Mouse (Mus musculus) forebrain, embryonic 16.5 days (tissue): Measurements from ENCODE around the gene Zmym4. TPM values are rescaled to one million over a fixed set of nuclear protein-coding genes. Genes with fewer than 3 reads are reported as not detected.

Source experiments
- ATAC-seq: fragments of 200-750 bp; cut with Nextera tagmentation; 2 replicates; pipeline ENCODE4 v1.8.0; 2017; ENCODE audit warnings: mild to moderate bottlenecking, moderate library complexity
- H3K27ac ChIP-seq: fragments of 300-500 bp; sonication (generic); 2 replicates; pipeline ENCODE4 v1.5.1; 2014; ENCODE audit warnings: low read length, control low read depth
- H3K27me3 ChIP-seq: fragments of 300-500 bp; sonication (generic); replicated peaks from 2 replicates; pipeline ENCODE4 v1.6.1; 2014; ENCODE audit warnings: low read length; ENCODE audit not compliant: control insufficient read depth, insufficient read depth
- H3K36me3 ChIP-seq: fragments of 300-500 bp; sonication (generic); 2 replicates; pipeline ENCODE4 v1.6.1; 2014; ENCODE audit not compliant: control insufficient read depth, insufficient read depth
- H3K4me1 ChIP-seq: fragments of 300-500 bp; sonication (generic); replicated peaks from 2 replicates; pipeline ENCODE4 v1.6.1; 2014; ENCODE audit warnings: low read length; ENCODE audit not compliant: control insufficient read depth, insufficient read depth
- H3K4me2 ChIP-seq: fragments of 300-500 bp; sonication (generic); 2 replicates; pipeline ENCODE4 v1.6.1; 2014; ENCODE audit warnings: mild to moderate bottlenecking, low read length, control low read depth
- H3K4me3 ChIP-seq: fragments of 300-500 bp; sonication (generic); replicated peaks from 2 replicates; pipeline ENCODE4 v1.5.1; 2014; ENCODE audit warnings: mild to moderate bottlenecking, low read length, control low read depth
- H3K9ac ChIP-seq: fragments of 300-500 bp; sonication (generic); replicated peaks from 2 replicates; pipeline ENCODE4 v1.6.1; 2014; ENCODE audit warnings: low read depth, low read length, control low read depth
- H3K9me3 ChIP-seq: fragments of 300-500 bp; sonication (generic); 2 replicates; pipeline ENCODE4 v1.6.1; 2016; ENCODE audit warnings: low read length; ENCODE audit not compliant: control insufficient read depth
- WGBS: fragments of 180-500 bp; shearing (Covaris S2); extraction: QIAGEN DNeasy Blood & Tissue Kit; methylation state at CpG from one replicate; pipeline ENCODE4 v1.1.7; 2014; 5-methylcytosine and 5-hydroxymethylcytosine counted together
- polyA plus RNA-seq: library from polyadenylated mRNA; unstranded; fragments of >200 nt; fragmentation: Nextera tagmentation; extraction: Ambion mirVana; gene quantifications from 2 replicates; pipeline ENCODE4 v1.2.1, GENCODE M21; 2015

Gene Zmym4
- polyA plus RNA-seq, 1 experiment from 2014 or later = 31.1 TPM

- Histone ChIP-seq H3K9ac (no peak overlapping the region), H3K4me1 (peaks cover 2% of the 10 kb centered on the region; the same call in 1 of the 2 replicates), H3K27me3 (no peaks in the 10 kb centered on the region), H3K4me2 (no peak overlapping the region), H3K9me3 (no peaks in the 10 kb centered on the region), H3K27ac (no peak overlapping the region), H3K36me3 (peaks cover 3% of the 10 kb centered on the region), H3K4me3 (no peak overlapping the region)
- 48% methylated on average over 3 of the region's 3 CpGs for WGBS
- no peak for ATAC-seq
Observed at GRCm38 (mm10) chr4:126842911-126843310, 125.0 kb downstream of the Zmym4 start.

DNA sequence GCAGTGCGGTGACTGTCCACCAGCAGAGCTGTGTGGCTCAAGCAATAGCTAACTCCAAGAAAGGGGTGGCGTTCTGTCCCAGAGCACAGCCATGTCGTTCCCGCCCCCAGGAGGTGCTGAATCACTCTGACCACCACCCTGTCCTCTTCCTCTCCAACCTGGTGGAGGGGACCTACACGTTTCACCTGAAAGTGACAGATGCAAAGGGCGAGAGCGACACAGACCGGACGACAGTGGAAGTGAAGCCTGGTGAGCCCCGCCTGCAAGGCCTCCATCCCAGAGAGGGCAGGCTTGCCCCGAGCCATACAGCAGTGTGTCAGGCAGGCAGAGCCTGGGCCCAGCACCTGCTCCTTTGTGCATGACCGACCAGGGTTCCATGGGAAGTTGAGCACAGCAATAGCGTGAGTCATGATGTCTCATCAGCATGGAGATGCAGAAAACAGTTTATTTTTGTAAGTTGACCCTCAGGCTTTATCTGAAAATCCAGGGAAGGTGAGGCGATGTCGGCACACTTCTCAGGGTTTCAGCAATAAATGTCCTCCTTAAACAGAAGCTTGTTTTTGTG, 126.9 kb downstream of the Zmym4 start:
- H3K4me1 ChIP-seq = peaks cover 2% of the 10 kb centered on the region; the same call in 1 of the 2 replicates
- H3K4me3 ChIP-seq = no peak overlapping the region
- ATAC-seq = no peak
- 93% methylated on average over 15 of the region's 15 CpGs for WGBS
- no peak overlapping the region for H3K9ac ChIP-seq
- no peaks in the 10 kb centered on the region for H3K9me3 ChIP-seq
- H3K36me3 ChIP-seq = 0 out of 2 replicates have a peak, but pooled peaks cover 2% of the 10 kb centered on the region
- no peaks in the 10 kb centered on the region for H3K27me3 ChIP-seq
- no peak overlapping the region for H3K4me2 ChIP-seq
- no peak overlapping the region for H3K27ac ChIP-seq

- Histone ChIP-seq H3K27ac (no peak overlapping the region), H3K36me3 (0 out of 2 replicates have a peak, but pooled peaks cover 2% of the 10 kb centered on the region)
- ATAC-seq = 0 out of 2 replicates have a peak, but pooled peaks have one; percentile 38
Observed at GRCm38 (mm10) chr4:126839873-126840272, 128.1 kb downstream of the Zmym4 start.

DNA sequence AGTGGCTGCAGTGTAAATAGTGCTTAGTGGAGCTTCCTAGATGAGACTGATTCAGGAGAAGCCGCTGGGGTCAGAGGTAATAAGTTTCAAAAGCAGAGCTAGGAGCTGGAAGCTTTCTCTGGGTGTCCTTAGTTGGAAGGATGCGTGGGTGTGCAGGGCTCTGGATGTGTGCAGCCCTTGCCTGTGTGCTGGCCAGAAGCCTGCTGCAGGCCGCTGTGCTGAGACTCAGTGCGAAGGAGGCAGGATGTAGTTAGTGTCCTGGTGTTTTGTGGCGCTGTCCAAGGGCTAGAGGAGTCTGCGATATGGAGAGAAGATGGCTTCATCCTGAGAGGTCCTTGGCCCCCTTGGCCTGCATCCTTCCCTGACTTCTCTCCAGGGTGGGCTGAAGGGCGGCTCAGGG, 129.1 kb downstream of the Zmym4 start:
- Histone ChIP-seq H3K27me3 (no peaks in the 10 kb centered on the region), H3K27ac (no peak overlapping the region), H3K4me1 (peaks cover 2% of the 10 kb centered on the region; the same call in 1 of the 2 replicates), H3K4me3 (no peak overlapping the region), H3K9me3 (no peaks in the 10 kb centered on the region), H3K36me3 (peaks cover 2% of the 10 kb centered on the region; the same call in 1 of the 2 replicates), H3K4me2 (no peak overlapping the region), H3K9ac (no peak overlapping the region)
- no peak for ATAC-seq
- WGBS = 90% methylated on average over 7 of the region's 7 CpGs

More at GRCm38 (mm10) chr4:126839873-126840272, 128.1 kb downstream of the Zmym4 start:
- Histone ChIP-seq H3K4me3 (no peak overlapping the region), H3K9me3 (no peaks in the 10 kb centered on the region), H3K27me3 (no peaks in the 10 kb centered on the region), H3K9ac (no peak overlapping the region), H3K4me1 (peaks cover 2% of the 10 kb centered on the region; the same call in 1 of the 2 replicates), H3K4me2 (no peak overlapping the region)
- WGBS = 22% methylated on average over 7 of the region's 7 CpGs

GRCm38 (mm10) chr4:126831122-126831521, 136.8 kb downstream of the Zmym4 start:
- Histone ChIP-seq H3K4me3 (no peak overlapping the region), H3K27me3 (no peaks in the 10 kb centered on the region), H3K9ac (no peak overlapping the region), H3K27ac (no peak overlapping the region), H3K36me3 (no peaks in the 10 kb centered on the region; the same call in 1 of the 2 replicates), H3K4me1 (no peaks in the 10 kb centered on the region), H3K4me2 (no peak overlapping the region), H3K9me3 (no peaks in the 10 kb centered on the region)
- 100% methylated on average over 5 of the region's 5 CpGs for WGBS
- ATAC-seq = no peak

DNA sequence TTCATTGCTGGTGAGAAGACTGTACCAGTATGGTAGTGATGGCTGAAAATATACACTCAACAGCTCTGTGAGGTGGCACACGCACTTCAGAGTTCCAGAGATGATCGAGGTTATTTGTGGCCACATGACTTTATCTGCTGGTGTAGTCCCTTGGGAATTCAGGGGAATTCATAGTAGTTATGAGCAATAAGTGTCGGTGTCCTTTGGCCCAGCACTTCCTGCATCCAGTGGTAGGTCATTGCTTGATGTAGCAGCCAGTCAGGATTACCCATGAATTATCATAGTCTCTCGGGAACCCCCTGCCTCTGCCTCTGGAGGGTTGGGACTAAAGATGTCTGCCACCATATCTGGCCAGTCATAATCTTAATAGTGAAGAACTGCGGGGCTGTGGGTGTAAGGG, 144.0 kb downstream of the Zmym4 start:
- Histone ChIP-seq H3K9me3 (no peaks in the 10 kb centered on the region), H3K4me3 (no peak overlapping the region), H3K9ac (no peak overlapping the region), H3K27ac (no peak overlapping the region), H3K4me1 (peaks cover 5% of the 10 kb centered on the region; the same call in 1 of the 2 replicates), H3K27me3 (no peaks in the 10 kb centered on the region), H3K4me2 (no peak overlapping the region), H3K36me3 (no peaks in the 10 kb centered on the region)
- ATAC-seq = no peak
- 89% methylated on average over 5 of the region's 5 CpGs for WGBS

GRCm38 (mm10) chr4:126822891-126823882, 144.7 kb downstream of the Zmym4 start:
- Histone ChIP-seq H3K27me3 (no peaks in the 10 kb centered on the region), H3K36me3 (no peaks in the 10 kb centered on the region), H3K9ac (no peak overlapping the region), H3K27ac (no peak overlapping the region), H3K4me2 (no peak overlapping the region), H3K9me3 (no peaks in the 10 kb centered on the region), H3K4me1 (peaks cover 5% of the 10 kb centered on the region; the same call in 1 of the 2 replicates), H3K4me3 (no peak overlapping the region)
- ATAC-seq = peak; percentile 52; the same call in 1 of the 2 replicates
- WGBS = 34% methylated on average over 9 of the region's 9 CpGs

DNA sequence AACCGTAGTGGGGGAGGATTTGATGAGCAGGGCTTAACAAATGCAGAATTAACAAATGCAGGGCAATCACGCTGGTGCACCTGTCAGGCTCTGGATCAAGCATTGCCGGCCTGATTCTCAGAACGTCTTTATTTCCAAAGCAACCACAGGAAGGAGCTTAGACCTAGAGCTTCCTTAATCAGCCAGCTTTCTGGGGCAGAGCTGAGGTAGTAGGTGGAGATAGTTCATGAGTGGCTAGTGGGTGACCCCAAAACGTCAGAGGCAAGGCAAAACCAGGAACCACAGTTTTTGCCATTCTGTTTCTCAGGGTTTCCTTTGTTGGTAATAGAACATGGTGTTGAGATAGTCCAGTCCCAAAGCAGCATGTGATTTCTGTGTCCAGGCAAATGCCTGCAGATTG, 153.1 kb downstream of the Zmym4 start:
- peaks cover 7% of the 10 kb centered on the region; the same call in 1 of the 2 replicates for H3K36me3 ChIP-seq
- ATAC-seq = no peak
- no peak overlapping the region for H3K4me3 ChIP-seq
- H3K27ac ChIP-seq = no peak overlapping the region
- H3K27me3 ChIP-seq = no peaks in the 10 kb centered on the region
- no peak overlapping the region for H3K4me2 ChIP-seq
- no peaks in the 10 kb centered on the region for H3K4me1 ChIP-seq
- H3K9ac ChIP-seq = no peak overlapping the region
- 70% methylated on average over 5 of the region's 5 CpGs for WGBS
- no peaks in the 10 kb centered on the region for H3K9me3 ChIP-seq

DNA sequence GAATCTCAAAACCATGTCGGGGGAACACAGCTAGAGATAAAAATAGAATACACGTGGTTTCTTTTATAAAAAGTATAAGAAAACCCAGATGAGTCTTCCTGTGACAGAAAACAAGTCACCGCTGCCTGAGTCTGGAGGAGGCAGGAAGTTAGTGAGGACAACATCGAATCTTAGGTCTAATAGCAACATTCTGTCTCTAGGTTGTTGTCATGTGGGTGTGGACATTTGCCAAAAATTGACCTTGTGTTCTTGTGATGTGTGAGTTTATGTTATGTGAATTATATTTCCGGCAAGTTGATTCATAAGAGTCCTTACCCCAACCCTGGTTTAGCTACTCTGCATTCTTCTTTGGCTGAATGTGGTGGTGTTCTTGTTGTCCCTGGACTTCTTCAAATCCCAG, 154.7 kb downstream of the Zmym4 start:
- Histone ChIP-seq H3K36me3 (peaks cover 7% of the 10 kb centered on the region; the same call in 1 of the 2 replicates), H3K9me3 (no peaks in the 10 kb centered on the region)
- 90% methylated on average over 5 of the region's 5 CpGs for WGBS

More for the DNA sequence above, 154.7 kb downstream of the Zmym4 start:
- ATAC-seq = no peak
- Histone ChIP-seq H3K4me2 (no peak overlapping the region), H3K4me1 (no peaks in the 10 kb centered on the region), H3K9ac (no peak overlapping the region), H3K4me3 (no peak overlapping the region), H3K27me3 (no peaks in the 10 kb centered on the region), H3K27ac (no peak overlapping the region)
